Mouse (Mus musculus) kidney, embryonic 15.5 days (tissue): ENCODE results near the gene Exoc4. TPM values are rescaled to one million over a fixed set of nuclear protein-coding genes. Genes with fewer than 3 reads are reported as not detected.

Source experiments
- ATAC-seq: fragments of 200-750 bp; cut with Nextera tagmentation; replicated peaks from 2 replicates; pipeline ENCODE4 v1.8.0; 2017; ENCODE audit warnings: moderate TSS enrichment; ENCODE audit not compliant: low FRiP score
- H3K27ac ChIP-seq: fragments of 300-500 bp; sonication (generic); 2 replicates; pipeline ENCODE4 v1.5.1; 2015; ENCODE audit warnings: mild to moderate bottlenecking, inconsistent platforms
- H3K27me3 ChIP-seq: fragments of 300-500 bp; sonication (generic); 2 replicates; pipeline ENCODE4 v1.6.1; 2015; ENCODE audit warnings: inconsistent platforms
- H3K36me3 ChIP-seq: fragments of 300-500 bp; sonication (generic); 2 replicates; pipeline ENCODE4 v1.6.1; 2015; ENCODE audit warnings: inconsistent platforms
- H3K4me1 ChIP-seq: fragments of 300-500 bp; sonication (generic); 2 replicates; pipeline ENCODE4 v1.6.1; 2015; ENCODE audit warnings: inconsistent platforms
- H3K4me2 ChIP-seq: fragments of 300-500 bp; sonication (generic); 2 replicates; pipeline ENCODE4 v1.6.1; 2015; ENCODE audit warnings: moderate library complexity, mild to moderate bottlenecking, inconsistent platforms
- H3K4me3 ChIP-seq: fragments of 300-500 bp; sonication (generic); replicated peaks from 2 replicates; pipeline ENCODE4 v1.5.1; 2015; ENCODE audit warnings: mild to moderate bottlenecking, inconsistent platforms
- H3K9ac ChIP-seq: fragments of 300-500 bp; sonication (generic); 2 replicates; pipeline ENCODE4 v1.6.1; 2015; ENCODE audit warnings: mild to moderate bottlenecking, inconsistent platforms
- H3K9me3 ChIP-seq: fragments of 300-500 bp; sonication (generic); replicated peaks from 2 replicates; pipeline ENCODE4 v1.6.1; 2016; ENCODE audit warnings: inconsistent platforms
- WGBS: fragments of 180-500 bp; shearing (Covaris S2); methylation state at CpG from one replicate; pipeline ENCODE4 v1.1.7; 2015; ENCODE audit warnings: mixed read lengths; 5-methylcytosine and 5-hydroxymethylcytosine counted together
- polyA plus RNA-seq: library from polyadenylated mRNA; unstranded; fragments of >200 nt; fragmentation: Nextera tagmentation; extraction: Ambion mirVana; gene quantifications from 2 replicates; pipeline ENCODE4 v1.2.1, GENCODE M21; 2015

Gene Exoc4
- polyA plus RNA-seq, 1 experiment from 2014 or later: 39.9 TPM

DNA sequence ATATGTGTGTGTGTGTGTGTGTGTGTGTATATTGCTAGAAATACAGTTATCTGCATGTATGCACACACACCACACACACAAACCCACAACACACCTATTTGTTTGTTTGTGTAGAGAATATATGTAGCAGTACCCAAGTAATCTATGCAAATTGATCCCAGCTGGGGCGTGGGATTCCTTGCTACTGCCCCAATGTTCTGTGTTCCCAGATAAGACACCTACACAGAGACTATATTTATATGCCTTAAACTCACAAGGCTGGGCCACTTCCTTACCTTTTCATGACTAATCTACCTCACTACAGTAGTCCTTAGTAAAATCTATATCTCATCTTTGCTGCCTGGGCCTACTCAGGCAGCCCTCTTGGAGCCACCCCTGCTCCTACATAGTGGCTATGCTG, 312.0 kb downstream of the Exoc4 start:
- ATAC-seq: no peak
- H3K4me3 ChIP-seq: no peak overlapping the region
- H3K4me2 ChIP-seq: no peak overlapping the region
- H3K27me3 ChIP-seq: no peaks in the 10 kb centered on the region
- WGBS: 80% methylated on average over 1 of the region's 1 CpGs
- no peaks in the 10 kb centered on the region for H3K9me3 ChIP-seq
- peaks cover 4% of the 10 kb centered on the region; the same call in 1 of the 2 replicates for H3K4me1 ChIP-seq
- no peak overlapping the region for H3K27ac ChIP-seq
- H3K9ac ChIP-seq: no peak overlapping the region
- no peaks in the 10 kb centered on the region for H3K36me3 ChIP-seq

DNA sequence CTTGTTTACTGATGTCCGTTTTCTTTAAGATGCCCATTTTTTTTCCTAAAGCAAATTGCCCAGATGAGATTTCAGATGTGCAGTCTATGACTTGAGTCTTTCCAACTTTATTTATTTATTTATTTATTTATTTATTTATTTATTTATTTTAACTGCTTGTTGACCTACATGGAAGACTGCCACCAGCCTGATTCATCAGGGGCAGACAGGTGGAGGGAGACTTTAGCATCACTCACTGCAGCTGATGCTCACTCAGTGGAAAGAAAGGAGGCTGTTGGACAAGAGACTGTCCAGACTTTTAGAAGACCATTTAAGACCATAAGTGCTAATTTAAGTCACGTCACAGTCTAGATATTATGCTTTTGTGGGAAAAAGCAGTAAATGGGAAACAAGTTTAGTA, 313.0 kb downstream of the Exoc4 start:
- 89% methylated on average over 2 of the region's 2 CpGs for WGBS
- Histone ChIP-seq H3K4me2 (no peak overlapping the region), H3K4me3 (no peak overlapping the region), H3K9me3 (no peaks in the 10 kb centered on the region), H3K36me3 (no peaks in the 10 kb centered on the region), H3K4me1 (peaks cover 4% of the 10 kb centered on the region; the same call in 1 of the 2 replicates), H3K9ac (no peak overlapping the region), H3K27ac (no peak overlapping the region), H3K27me3 (no peaks in the 10 kb centered on the region)
- no peak for ATAC-seq

DNA sequence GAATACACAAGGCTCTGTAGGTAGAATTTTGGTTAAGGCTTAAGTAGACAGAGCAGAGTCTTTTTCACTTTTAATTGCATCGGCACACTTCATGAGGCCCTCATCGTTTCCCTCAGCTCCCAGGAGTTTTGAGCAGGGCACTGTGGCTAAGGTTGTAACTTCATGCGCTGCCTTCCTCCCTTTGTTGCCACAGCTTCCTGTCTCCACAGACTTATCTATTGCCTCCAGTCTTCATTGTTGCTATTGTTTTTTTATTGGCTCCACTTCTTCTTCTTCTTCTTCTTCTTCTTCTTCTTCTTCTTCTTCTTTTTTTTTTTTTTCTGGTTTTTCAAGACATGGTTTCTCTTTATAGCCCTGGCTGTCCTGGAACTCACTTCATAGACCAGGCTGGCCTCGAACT, 327.1 kb downstream of the Exoc4 start:
- WGBS: 85% methylated on average over 4 of the region's 4 CpGs
- no peaks in the 10 kb centered on the region for H3K36me3 ChIP-seq
- no peaks in the 10 kb centered on the region for H3K27me3 ChIP-seq
- no peak overlapping the region for H3K9ac ChIP-seq
- no peak for ATAC-seq
- H3K4me1 ChIP-seq: 0 out of 2 replicates have a peak, but pooled peaks cover 2% of the 10 kb centered on the region
- no peaks in the 10 kb centered on the region for H3K9me3 ChIP-seq
- no peak overlapping the region for H3K27ac ChIP-seq
- no peak overlapping the region for H3K4me2 ChIP-seq
- no peak overlapping the region for H3K4me3 ChIP-seq

DNA sequence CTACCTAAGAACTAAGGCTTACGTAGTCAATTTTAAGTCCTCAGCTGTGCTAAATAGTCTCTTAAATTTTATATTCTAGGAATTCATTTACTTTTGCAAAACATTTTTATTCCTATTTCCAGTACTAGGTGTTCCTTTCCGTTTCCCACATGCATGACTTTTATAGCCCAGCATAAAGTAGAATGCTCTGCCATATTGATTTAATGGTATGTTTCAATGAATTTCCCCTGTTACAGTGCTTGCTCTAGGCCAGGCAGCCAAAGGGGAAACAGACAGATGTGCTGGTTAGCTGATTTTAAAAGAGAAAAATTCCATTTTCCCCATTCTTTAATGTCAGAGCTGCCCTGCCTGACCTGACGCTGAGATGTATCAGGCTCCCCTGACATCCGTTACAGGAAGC, 359.6 kb downstream of the Exoc4 start:
- H3K36me3 ChIP-seq: no peaks in the 10 kb centered on the region
- 69% methylated on average over 4 of the region's 4 CpGs for WGBS
- no peak overlapping the region for H3K27ac ChIP-seq
- no peak overlapping the region for H3K9ac ChIP-seq
- no peaks in the 10 kb centered on the region for H3K27me3 ChIP-seq
- no peak overlapping the region for H3K4me2 ChIP-seq
- H3K4me1 ChIP-seq: no peaks in the 10 kb centered on the region
- H3K9me3 ChIP-seq: no peaks in the 10 kb centered on the region
- H3K4me3 ChIP-seq: no peak overlapping the region
- ATAC-seq: no peak

DNA sequence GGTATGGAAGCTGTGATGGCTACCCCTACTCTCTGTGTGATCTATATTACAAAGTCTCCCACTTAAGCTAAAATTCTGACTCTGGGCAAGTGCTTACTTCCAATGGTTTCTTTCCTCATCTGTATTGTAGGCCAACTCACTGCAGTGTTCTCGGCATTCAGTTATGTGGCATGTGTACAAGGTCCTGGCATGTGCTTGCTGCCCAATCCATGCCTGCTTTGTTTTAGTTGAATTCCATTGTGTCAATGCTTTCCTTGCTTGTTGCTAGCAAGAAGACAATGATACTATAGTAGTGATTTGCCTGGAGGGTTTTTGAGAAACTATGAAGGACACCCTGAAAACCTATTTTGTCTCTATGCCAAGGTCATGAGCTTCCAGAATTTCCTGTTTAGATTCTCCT, 365.1 kb downstream of the Exoc4 start:
- 95% methylated on average over 1 of the region's 1 CpGs for WGBS
- no peak for ATAC-seq

DNA sequence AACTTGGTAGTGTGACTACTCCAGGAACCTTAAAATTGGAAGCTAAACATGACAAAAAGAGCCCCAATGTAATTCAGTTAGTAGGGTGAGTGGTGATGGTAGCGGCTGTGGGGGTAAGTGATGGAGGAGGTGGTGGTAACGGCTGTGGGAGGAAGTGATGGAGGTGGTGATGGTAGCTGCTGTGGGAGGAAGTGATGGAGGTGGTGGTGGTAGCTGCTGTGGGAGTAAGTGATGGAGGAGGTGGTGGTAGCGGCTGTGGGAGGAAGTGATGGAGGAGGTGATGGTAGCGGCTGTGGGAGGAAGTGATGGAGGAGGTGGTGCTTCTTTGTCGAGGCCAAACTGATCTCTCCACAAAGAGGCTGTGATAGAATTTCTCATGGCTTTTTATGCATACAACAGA, 369.7 kb downstream of the Exoc4 start:
- H3K4me3 ChIP-seq: no peak overlapping the region
- 89% methylated on average over 5 of the region's 5 CpGs for WGBS
- no peak for ATAC-seq
- no peak overlapping the region for H3K4me2 ChIP-seq
- H3K9me3 ChIP-seq: no peaks in the 10 kb centered on the region
- H3K27me3 ChIP-seq: no peaks in the 10 kb centered on the region
- no peak overlapping the region for H3K27ac ChIP-seq
- no peaks in the 10 kb centered on the region for H3K4me1 ChIP-seq
- no peak overlapping the region for H3K9ac ChIP-seq
- no peaks in the 10 kb centered on the region for H3K36me3 ChIP-seq

More for the DNA sequence above, 365.1 kb downstream of the Exoc4 start:
- Histone ChIP-seq H3K4me3 (no peak overlapping the region), H3K27me3 (no peaks in the 10 kb centered on the region), H3K27ac (no peak overlapping the region), H3K36me3 (no peaks in the 10 kb centered on the region), H3K4me1 (no peaks in the 10 kb centered on the region), H3K9ac (no peak overlapping the region), H3K9me3 (no peaks in the 10 kb centered on the region), H3K4me2 (no peak overlapping the region)

DNA sequence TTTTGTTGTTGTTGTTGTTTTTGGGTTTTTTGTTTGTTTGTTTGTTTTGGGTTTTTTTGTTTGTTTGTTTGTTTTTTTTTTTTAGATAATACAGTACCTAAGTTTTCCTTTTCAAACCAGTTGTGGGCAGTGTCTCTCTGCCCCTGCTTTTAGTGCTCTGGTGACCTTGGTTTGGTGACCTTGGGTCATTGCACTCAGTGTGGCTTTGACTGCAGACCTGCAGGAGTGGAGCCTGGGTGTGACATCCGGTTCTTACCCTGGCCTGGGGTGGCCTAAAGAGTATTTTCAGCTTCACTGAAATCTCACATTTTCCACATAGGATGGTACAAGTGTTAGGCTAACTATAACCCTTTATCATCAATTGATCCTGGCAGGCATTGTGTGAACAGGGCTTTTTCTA, 371.8 kb downstream of the Exoc4 start:
- Histone ChIP-seq H3K9ac (no peak overlapping the region), H3K9me3 (no peaks in the 10 kb centered on the region), H3K4me2 (no peak overlapping the region), H3K4me1 (no peaks in the 10 kb centered on the region), H3K27ac (no peak overlapping the region), H3K4me3 (no peak overlapping the region), H3K27me3 (no peaks in the 10 kb centered on the region), H3K36me3 (no peaks in the 10 kb centered on the region)
- ATAC-seq: no peak
- WGBS: 38% methylated on average over 1 of the region's 1 CpGs

DNA sequence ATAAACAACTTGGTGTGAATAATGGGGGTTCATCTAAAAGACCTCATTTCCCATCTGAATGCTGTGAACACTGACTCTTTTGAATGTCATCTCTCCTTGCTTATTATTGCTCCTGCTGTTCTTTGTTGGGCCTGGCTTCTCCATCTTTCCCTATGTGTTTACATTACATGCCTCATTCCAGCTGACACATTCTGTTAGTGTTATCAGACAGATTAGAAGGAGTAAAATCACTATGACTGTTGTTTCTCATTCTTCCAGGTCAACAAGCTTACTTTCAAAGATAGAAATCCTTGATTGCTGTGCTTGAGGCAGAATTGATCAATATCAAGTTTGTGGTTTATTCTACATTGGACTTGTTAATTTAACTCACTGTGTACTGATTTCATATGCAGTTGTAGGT, 377.0 kb downstream of the Exoc4 start:
- Histone ChIP-seq H3K27me3 (no peaks in the 10 kb centered on the region), H3K9ac (no peak overlapping the region), H3K9me3 (no peaks in the 10 kb centered on the region), H3K4me1 (no peaks in the 10 kb centered on the region), H3K36me3 (no peaks in the 10 kb centered on the region), H3K4me2 (no peak overlapping the region), H3K27ac (no peak overlapping the region), H3K4me3 (no peak overlapping the region)
- no peak for ATAC-seq

DNA sequence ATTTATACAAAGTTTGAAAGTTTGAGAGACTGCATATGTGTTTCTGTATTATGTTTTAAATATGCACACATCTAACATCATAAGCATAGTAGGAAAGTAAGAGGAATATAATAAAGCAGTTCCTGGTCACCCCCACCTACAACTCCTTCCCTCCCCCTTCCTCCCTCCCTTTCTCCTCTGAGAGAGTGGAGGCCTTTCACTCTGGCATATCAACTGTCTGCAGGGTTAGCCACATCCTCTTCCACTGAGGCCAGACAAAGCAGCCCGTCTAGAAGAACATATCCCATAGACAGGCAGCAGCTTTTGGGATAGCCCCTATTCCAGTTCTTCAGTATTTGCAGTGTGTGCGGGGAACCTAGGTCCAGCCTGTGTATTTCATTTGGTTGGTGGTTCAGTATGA, 382.2 kb downstream of the Exoc4 start:
- H3K4me3 ChIP-seq: no peak overlapping the region
- 96% methylated on average over 2 of the region's 2 CpGs for WGBS
- no peak overlapping the region for H3K9ac ChIP-seq
- no peak overlapping the region for H3K4me2 ChIP-seq
- H3K27me3 ChIP-seq: no peaks in the 10 kb centered on the region
- no peak overlapping the region for H3K27ac ChIP-seq
- H3K4me1 ChIP-seq: no peaks in the 10 kb centered on the region
- ATAC-seq: no peak
- no peaks in the 10 kb centered on the region for H3K36me3 ChIP-seq
- no peaks in the 10 kb centered on the region for H3K9me3 ChIP-seq

DNA sequence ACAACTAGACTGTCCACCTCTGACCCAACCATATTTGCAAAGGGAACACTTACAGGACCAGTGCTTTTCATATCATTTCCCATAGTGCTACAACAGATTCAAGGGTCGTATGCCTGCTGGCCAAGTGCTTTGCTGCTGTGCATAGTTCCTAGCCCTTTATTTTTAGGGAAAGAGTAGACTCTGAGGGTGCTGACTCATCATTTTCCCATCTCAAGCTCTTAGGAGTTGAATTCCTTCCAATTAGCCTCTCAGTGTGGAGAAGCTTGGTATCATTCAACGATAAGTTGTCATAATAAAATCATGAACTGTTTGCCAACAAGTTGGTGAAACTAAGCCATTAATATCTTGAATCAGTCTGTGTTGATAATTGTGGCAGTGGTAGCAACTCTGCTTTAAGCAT, 388.3 kb downstream of the Exoc4 start:
- Histone ChIP-seq H3K9me3 (no peaks in the 10 kb centered on the region), H3K4me2 (no peak overlapping the region), H3K27me3 (no peaks in the 10 kb centered on the region), H3K27ac (no peak overlapping the region), H3K9ac (no peak overlapping the region), H3K36me3 (no peaks in the 10 kb centered on the region), H3K4me1 (no peaks in the 10 kb centered on the region), H3K4me3 (no peak overlapping the region)
- 77% methylated on average over 2 of the region's 2 CpGs for WGBS
- no peak for ATAC-seq

DNA sequence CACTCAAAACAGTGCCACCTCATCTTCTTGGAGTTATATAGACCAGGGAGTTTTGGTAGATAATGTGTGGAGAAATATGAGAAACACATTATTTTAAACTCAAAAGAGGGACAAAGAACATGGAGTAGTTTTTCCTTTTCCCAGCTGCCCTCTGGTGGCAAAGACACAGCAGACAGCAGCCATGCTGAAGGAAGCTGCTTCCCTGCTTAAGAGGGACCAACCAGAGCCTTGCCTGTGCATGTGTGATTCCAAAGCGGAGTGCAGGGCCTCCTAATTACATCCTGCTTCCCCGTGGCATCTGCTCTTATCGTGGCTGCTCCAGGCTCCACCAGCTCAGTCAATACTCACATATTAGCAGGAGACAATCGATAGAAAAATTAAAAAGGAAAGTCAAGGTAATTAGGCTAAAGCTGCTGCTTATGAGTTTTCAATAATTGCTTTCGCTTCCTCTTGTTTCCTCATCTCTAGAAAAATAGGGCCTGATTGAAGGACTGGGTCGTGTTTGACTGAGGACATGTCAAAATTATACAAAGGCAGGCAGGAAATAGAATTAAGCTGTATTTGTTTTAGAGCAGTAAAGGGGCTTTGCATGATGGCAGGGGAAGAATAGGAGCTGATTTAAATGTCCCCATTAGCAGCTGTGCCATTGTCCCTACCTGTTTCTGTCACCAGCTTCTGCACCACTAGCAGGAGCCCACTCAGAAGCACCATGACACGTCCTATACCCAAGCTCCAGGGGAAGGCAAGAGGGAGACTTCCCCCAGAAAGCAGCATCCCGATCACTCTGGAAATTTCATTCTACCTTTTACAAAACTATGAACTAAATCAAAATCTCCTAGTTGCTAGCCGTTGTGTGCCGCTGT, 433.1 kb downstream of the Exoc4 start:
- WGBS: 53% methylated on average over 10 of the region's 10 CpGs

DNA sequence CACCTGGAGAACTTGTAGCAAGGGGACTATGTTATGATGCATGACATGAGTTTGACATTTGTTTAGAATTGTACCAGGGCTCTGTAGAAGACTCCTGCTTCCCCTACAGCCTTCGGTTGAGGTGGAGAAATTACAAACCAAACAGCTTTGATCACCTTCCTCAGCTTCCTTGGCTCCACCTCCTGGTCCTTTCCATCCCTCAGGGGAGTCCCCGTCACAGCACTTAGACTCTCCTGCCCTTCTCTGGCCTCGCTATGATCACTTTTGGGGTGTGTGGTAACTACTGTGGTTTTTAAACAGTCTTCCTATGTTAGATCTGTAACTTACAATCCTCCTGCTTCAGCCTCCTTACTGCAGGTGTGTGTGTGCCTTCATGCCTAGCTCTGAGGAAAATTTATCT, 434.6 kb downstream of the Exoc4 start:
- Histone ChIP-seq H3K4me2 (no peak overlapping the region), H3K27ac (no peak overlapping the region), H3K4me3 (no peak overlapping the region), H3K4me1 (no peaks in the 10 kb centered on the region), H3K27me3 (no peaks in the 10 kb centered on the region), H3K36me3 (no peaks in the 10 kb centered on the region), H3K9me3 (no peaks in the 10 kb centered on the region), H3K9ac (no peak overlapping the region)
- WGBS: 58% methylated on average over 3 of the region's 3 CpGs
- no peak for ATAC-seq

More for the DNA sequence above, 433.1 kb downstream of the Exoc4 start:
- Histone ChIP-seq H3K27ac (no peak overlapping the region), H3K4me2 (no peak overlapping the region), H3K9ac (no peak overlapping the region), H3K9me3 (no peaks in the 10 kb centered on the region), H3K27me3 (no peaks in the 10 kb centered on the region), H3K36me3 (no peaks in the 10 kb centered on the region), H3K4me3 (no peak overlapping the region), H3K4me1 (no peaks in the 10 kb centered on the region)
- ATAC-seq: no peak

DNA sequence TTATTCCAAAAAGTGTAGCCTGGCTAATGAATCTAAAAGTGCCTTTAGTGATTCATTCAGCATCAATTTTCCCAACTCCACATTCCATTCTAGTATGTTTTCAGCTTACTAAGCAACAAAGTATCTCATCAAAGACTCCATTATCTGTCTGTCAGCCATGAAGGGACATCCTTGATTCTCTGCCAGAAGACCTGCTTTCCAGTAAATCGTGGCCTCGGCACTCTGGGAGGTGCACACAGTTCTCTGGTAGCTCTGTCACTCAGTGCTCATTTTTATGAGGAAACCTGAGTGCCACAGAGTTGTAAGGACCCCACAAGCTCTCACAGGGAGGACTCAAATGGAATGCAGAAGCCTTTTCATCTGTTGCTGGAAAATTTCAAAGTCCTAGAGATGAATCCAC, 436.4 kb downstream of the Exoc4 start:
- Histone ChIP-seq H3K4me1 (no peaks in the 10 kb centered on the region), H3K9me3 (no peaks in the 10 kb centered on the region), H3K4me2 (no peak overlapping the region), H3K36me3 (no peaks in the 10 kb centered on the region), H3K9ac (no peak overlapping the region), H3K4me3 (no peak overlapping the region), H3K27me3 (no peaks in the 10 kb centered on the region), H3K27ac (no peak overlapping the region)
- 55% methylated on average over 2 of the region's 2 CpGs for WGBS
- no peak for ATAC-seq
